Mouse (Mus musculus) intestine, postnatal 0 days (tissue): ENCODE data around the gene Myo18b. TPM values are rescaled to one million over a fixed set of nuclear protein-coding genes. Genes with fewer than 3 reads are reported as not detected.

Experiments used
- ATAC-seq: fragments of 200-750 bp; cut with Nextera tagmentation; 2 replicates; pipeline ENCODE4 v1.8.0; 2017; ENCODE audit warnings: mild to moderate bottlenecking, moderate TSS enrichment, moderate library complexity
- H3K27ac ChIP-seq: fragments of 300-500 bp; sonication (generic); 2 replicates; pipeline ENCODE4 v1.5.1; 2014; ENCODE audit warnings: mild to moderate bottlenecking, low read depth, low read length, moderate library complexity
- H3K27me3 ChIP-seq: fragments of 300-500 bp; sonication (generic); replicated peaks from 2 replicates; pipeline ENCODE4 v1.6.1; 2014; ENCODE audit warnings: low read length, mixed read lengths; ENCODE audit not compliant: control insufficient read depth, insufficient read depth
- H3K36me3 ChIP-seq: fragments of 300-500 bp; sonication (generic); 2 replicates; pipeline ENCODE4 v1.6.1; 2014; ENCODE audit warnings: mild to moderate bottlenecking, moderate library complexity; ENCODE audit not compliant: control insufficient read depth, insufficient read depth
- H3K4me1 ChIP-seq: fragments of 300-500 bp; sonication (generic); replicated peaks from 2 replicates; pipeline ENCODE4 v1.6.1; 2014; ENCODE audit warnings: antibody characterized with exemption, low read length, mixed read lengths; ENCODE audit not compliant: control insufficient read depth, insufficient read depth
- H3K4me2 ChIP-seq: fragments of 300-500 bp; sonication (generic); replicated peaks from 2 replicates; pipeline ENCODE4 v1.6.1; 2014; ENCODE audit warnings: low read depth, mild to moderate bottlenecking, moderate library complexity
- H3K4me3 ChIP-seq: fragments of 300-500 bp; sonication (generic); 2 replicates; pipeline ENCODE4 v1.5.1; 2014; ENCODE audit warnings: low read depth, low read length
- H3K9ac ChIP-seq: fragments of 300-500 bp; sonication (generic); 2 replicates; pipeline ENCODE4 v1.6.1; 2014; ENCODE audit warnings: mild to moderate bottlenecking, low read depth, low read length
- H3K9me3 ChIP-seq: fragments of 300-500 bp; sonication (generic); 2 replicates; pipeline ENCODE4 v1.6.1; 2016; ENCODE audit warnings: mixed run types; ENCODE audit not compliant: control insufficient read depth
- CTCF ChIP-seq: sonication (generic); IDR thresholded peaks from 2 replicates; pipeline ENCODE4 v1.5.1; 2016; ENCODE audit warnings: low read depth, mild to moderate bottlenecking, control low read depth, antibody characterized with exemption, moderate library complexity
- WGBS: fragments of 180-500 bp; shearing (Covaris S2); extraction: QIAGEN DNeasy Blood & Tissue Kit; methylation state at CpG from one replicate; pipeline ENCODE4 v1.1.7; 2014; 5-methylcytosine and 5-hydroxymethylcytosine counted together
- polyA plus RNA-seq: library from polyadenylated mRNA; unstranded; fragments of >200 nt; fragmentation: Nextera tagmentation; extraction: Ambion mirVana; gene quantifications from 2 replicates; pipeline ENCODE4 v1.2.1, GENCODE M21; 2015

The Myo18b gene
- polyA plus RNA-seq, 1 experiment from 2014 or later: 0.09 TPM

GRCm38 (mm10) chr5:112791792-112792780 lies 104.1 kb downstream of the Myo18b start:
- Histone ChIP-seq H3K4me3 (no peak overlapping the region), H3K4me1 (no peaks in the 10 kb centered on the region), H3K4me2 (no peak overlapping the region), H3K9me3 (no peaks in the 10 kb centered on the region), H3K36me3 (no peaks in the 10 kb centered on the region), H3K9ac (no peak overlapping the region), H3K27ac (no peak overlapping the region), H3K27me3 (no peaks in the 10 kb centered on the region)
- 76% methylated on average over 15 of the region's 15 CpGs for WGBS
- no peak for ATAC-seq
- peak; percentile 44 for TF ChIP-seq CTCF

GRCm38 (mm10) chr5:112790376-112791111 lies 105.6 kb downstream of the Myo18b start:
- no peak overlapping the region for H3K4me3 ChIP-seq
- H3K4me1 ChIP-seq: no peaks in the 10 kb centered on the region
- no peak for ATAC-seq
- H3K9me3 ChIP-seq: no peaks in the 10 kb centered on the region
- 70% methylated on average over 4 of the region's 4 CpGs for WGBS
- H3K36me3 ChIP-seq: no peaks in the 10 kb centered on the region
- TF ChIP-seq CTCF: no peak
- no peak overlapping the region for H3K9ac ChIP-seq
- H3K27ac ChIP-seq: no peak overlapping the region
- no peak overlapping the region for H3K4me2 ChIP-seq
- H3K27me3 ChIP-seq: no peaks in the 10 kb centered on the region

DNA sequence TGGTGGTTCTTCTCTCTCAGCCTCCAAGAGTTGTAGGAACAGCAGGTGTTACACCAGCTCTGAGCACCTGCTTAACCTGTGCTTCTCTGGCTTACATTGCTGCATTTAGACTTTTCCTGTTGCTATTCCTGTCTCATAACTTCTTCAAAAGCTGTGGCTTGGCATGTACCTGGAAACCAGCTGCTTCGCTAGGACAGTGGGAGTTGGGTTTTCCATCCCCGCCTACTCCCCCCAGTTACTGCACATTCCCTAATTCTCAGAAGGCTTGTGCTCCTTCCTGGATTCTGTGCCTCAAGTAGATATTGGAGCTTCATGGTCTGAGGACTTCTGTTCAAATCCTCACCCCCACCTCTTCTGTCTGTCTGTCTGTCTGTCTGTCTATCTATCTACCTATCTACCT lies 107.7 kb downstream of the Myo18b start:
- no peak overlapping the region for H3K4me2 ChIP-seq
- H3K36me3 ChIP-seq: no peaks in the 10 kb centered on the region
- no peaks in the 10 kb centered on the region for H3K27me3 ChIP-seq
- ATAC-seq: no peak
- no peak overlapping the region for H3K9ac ChIP-seq
- H3K27ac ChIP-seq: no peak overlapping the region
- H3K4me1 ChIP-seq: no peaks in the 10 kb centered on the region
- 96% methylated on average over 2 of the region's 2 CpGs for WGBS
- no peak overlapping the region for H3K4me3 ChIP-seq
- TF ChIP-seq CTCF: no peak
- no peaks in the 10 kb centered on the region for H3K9me3 ChIP-seq

DNA sequence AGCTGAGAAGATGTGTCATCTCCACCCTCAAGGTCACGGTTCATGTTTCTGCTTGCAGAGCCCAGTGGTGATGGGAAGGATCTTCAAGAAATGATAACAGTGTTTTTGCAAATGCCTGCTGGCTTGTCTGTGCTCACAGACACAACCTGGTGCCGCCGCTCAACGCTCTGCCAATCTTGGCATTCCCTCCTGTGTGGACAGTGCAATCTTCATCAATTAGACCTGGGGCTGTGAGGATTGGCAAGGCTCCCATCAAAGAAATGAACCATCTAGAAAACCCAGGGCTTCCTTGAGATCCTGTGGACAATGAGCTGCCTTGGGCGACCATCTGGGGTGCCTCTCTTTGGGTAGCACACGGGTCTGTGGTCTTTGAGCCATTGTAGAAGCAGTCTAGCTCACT lies 109.4 kb downstream of the Myo18b start:
- H3K4me3 ChIP-seq: no peak overlapping the region
- no peak for ATAC-seq
- H3K4me1 ChIP-seq: no peaks in the 10 kb centered on the region
- WGBS: 85% methylated on average over 6 of the region's 6 CpGs
- H3K9me3 ChIP-seq: no peaks in the 10 kb centered on the region
- no peaks in the 10 kb centered on the region for H3K27me3 ChIP-seq
- no peaks in the 10 kb centered on the region for H3K36me3 ChIP-seq
- TF ChIP-seq CTCF: no peak
- H3K27ac ChIP-seq: no peak overlapping the region
- H3K4me2 ChIP-seq: no peak overlapping the region
- no peak overlapping the region for H3K9ac ChIP-seq

- Histone ChIP-seq H3K4me1 (no peaks in the 10 kb centered on the region), H3K4me2 (no peak overlapping the region), H3K4me3 (no peak overlapping the region), H3K36me3 (no peaks in the 10 kb centered on the region), H3K27ac (no peak overlapping the region), H3K9me3 (no peaks in the 10 kb centered on the region), H3K9ac (no peak overlapping the region), H3K27me3 (no peaks in the 10 kb centered on the region)
- no peak for ATAC-seq
- 71% methylated on average over 8 of the region's 8 CpGs for WGBS
- no peak for TF ChIP-seq CTCF
These were observed 110.1 kb downstream of the Myo18b start for GRCm38 (mm10) chr5:112786031-112786430.

DNA sequence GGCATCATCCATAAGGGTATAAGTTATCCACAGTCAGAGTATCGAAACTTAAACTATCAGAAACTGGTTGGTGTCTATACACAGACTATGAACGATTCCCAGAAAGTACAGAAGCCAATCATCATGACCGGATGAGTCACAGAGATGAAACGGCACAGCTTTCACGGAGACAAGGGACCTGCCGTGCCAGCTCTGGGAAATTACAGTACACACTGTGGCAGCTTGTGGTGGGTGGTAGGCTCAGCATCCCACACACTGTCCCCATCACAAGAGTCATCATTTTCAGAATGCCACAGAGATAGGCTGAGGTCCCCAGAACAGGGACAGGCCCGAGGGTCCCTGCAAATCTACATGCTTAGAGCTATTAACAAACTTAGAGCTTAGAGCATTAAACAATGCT lies 114.4 kb downstream of the Myo18b start:
- Histone ChIP-seq H3K9me3 (no peaks in the 10 kb centered on the region), H3K27me3 (no peaks in the 10 kb centered on the region), H3K4me2 (no peak overlapping the region), H3K36me3 (no peaks in the 10 kb centered on the region), H3K4me3 (no peak overlapping the region), H3K9ac (no peak overlapping the region), H3K27ac (no peak overlapping the region), H3K4me1 (no peaks in the 10 kb centered on the region)
- 83% methylated on average over 7 of the region's 7 CpGs for WGBS
- no peak for TF ChIP-seq CTCF
- no peak for ATAC-seq
